Mouse (Mus musculus) embryonic facial prominence, embryonic 11.5 days (tissue): ENCODE data around the gene Nprl2. TPM values are rescaled to one million over a fixed set of nuclear protein-coding genes. Genes with fewer than 3 reads are reported as not detected.

Experiments
- ATAC-seq: fragments of 200-750 bp; cut with Nextera tagmentation; replicated peaks from 2 replicates; pipeline ENCODE4 v1.8.0; 2017; ENCODE audit warnings: low read depth; ENCODE audit not compliant: insufficient number of reproducible peaks, low FRiP score, low TSS enrichment
- DNase-seq: peaks from one replicate; pipeline ENCODE4 v3.0.0-alpha.2; 2015; ENCODE audit warnings: low spot score
- H3K27ac ChIP-seq: fragments of 300-500 bp; sonication (generic); replicated peaks from 2 replicates; pipeline ENCODE4 v1.5.1; 2014; ENCODE audit warnings: mild to moderate bottlenecking, low read depth, low read length, control low read depth
- H3K27me3 ChIP-seq: fragments of 300-500 bp; sonication (generic); 2 replicates; pipeline ENCODE4 v1.6.1; 2014; ENCODE audit warnings: mild to moderate bottlenecking, low read length, moderate library complexity, mixed read lengths; ENCODE audit not compliant: control insufficient read depth, insufficient read depth
- H3K36me3 ChIP-seq: fragments of 300-500 bp; sonication (generic); replicated peaks from 2 replicates; pipeline ENCODE4 v1.6.1; 2014; ENCODE audit warnings: low read depth, mild to moderate bottlenecking, low read length, moderate library complexity, mixed read lengths; ENCODE audit not compliant: control insufficient read depth, insufficient read depth
- H3K4me1 ChIP-seq: fragments of 300-500 bp; sonication (generic); 2 replicates; pipeline ENCODE4 v1.6.1; 2014; ENCODE audit warnings: low read length, mixed read lengths; ENCODE audit not compliant: control insufficient read depth, insufficient read depth
- H3K4me2 ChIP-seq: fragments of 300-500 bp; sonication (generic); 2 replicates; pipeline ENCODE4 v1.6.1; 2014; ENCODE audit warnings: low read depth, mild to moderate bottlenecking, control low read depth, low read length, moderate library complexity
- H3K4me3 ChIP-seq: fragments of 300-500 bp; sonication (generic); 2 replicates; pipeline ENCODE4 v1.5.1; 2014; ENCODE audit warnings: low read depth, low read length, control low read depth
- H3K9ac ChIP-seq: fragments of 300-500 bp; sonication (generic); replicated peaks from 2 replicates; pipeline ENCODE4 v1.6.1; 2014; ENCODE audit warnings: mild to moderate bottlenecking, control low read depth, low read length
- H3K9me3 ChIP-seq: fragments of 300-500 bp; sonication (generic); replicated peaks from 2 replicates; pipeline ENCODE4 v1.6.1; 2016; ENCODE audit warnings: mild to moderate bottlenecking, low read length, inconsistent platforms, mixed read lengths; ENCODE audit not compliant: control insufficient read depth
- WGBS: fragments of 180-500 bp; shearing (Covaris S2); extraction: QIAGEN DNeasy Blood & Tissue Kit; methylation state at CpG from one replicate; pipeline ENCODE4 v1.1.7; 2014; 5-methylcytosine and 5-hydroxymethylcytosine counted together
- polyA plus RNA-seq: library from polyadenylated mRNA; unstranded; fragments of >200 nt; fragmentation: Nextera tagmentation; extraction: Ambion mirVana; gene quantifications from 2 replicates; pipeline ENCODE4 v1.2.1, GENCODE M21; 2014

Nprl2 gene
- polyA plus RNA-seq, 1 experiment from 2014 or later, result 39.2 TPM

GRCm38 (mm10) chr9:107586504-107586903 is 44.5 kb downstream of the Nprl2 start:
- Histone ChIP-seq H3K9me3 (no peaks in the 10 kb centered on the region), H3K27ac (no peak overlapping the region), H3K4me3 (no peak overlapping the region), H3K4me1 (peaks cover 3% of the 10 kb centered on the region), H3K27me3 (no peaks in the 10 kb centered on the region), H3K4me2 (no peak overlapping the region), H3K36me3 (peaks cover 5% of the 10 kb centered on the region), H3K9ac (no peak overlapping the region)
- ATAC-seq (no peak), DNase-seq (no peak)
- 91% methylated on average over 5 of the region's 5 CpGs for WGBS

- 14% methylated on average over 46 of the region's 46 CpGs for WGBS
- Histone ChIP-seq H3K4me1 (peaks cover 3% of the 10 kb centered on the region), H3K27ac (no peak within 1 kb of the TSS), H3K4me2 (peak within 1 kb of the TSS; percentile 56), H3K27me3 (no peaks in the 10 kb centered on the region), H3K9me3 (no peaks in the 10 kb centered on the region), H3K4me3 (peak within 1 kb of the TSS; percentile 45), H3K9ac (peak within 1 kb of the TSS; percentile 22), H3K36me3 (peaks cover 5% of the 10 kb centered on the region)
- peak; percentile 95 for ATAC-seq
- DNase-seq, result peak; percentile 100
These were observed 45.2 kb downstream of the Nprl2 start, which contains the start of gene Ifrd2 for GRCm38 (mm10) chr9:107586974-107587832. TSS of gene Ifrd2 (plus strand) at chr9:107587642.

- Histone ChIP-seq H3K9me3 (no peaks in the 10 kb centered on the region), H3K4me2 (peak overlapping the region; percentile 56), H3K9ac (peak overlapping the region; percentile 22), H3K27me3 (no peaks in the 10 kb centered on the region), H3K27ac (no peak overlapping the region), H3K4me1 (peaks cover 3% of the 10 kb centered on the region), H3K36me3 (peaks cover 8% of the 10 kb centered on the region), H3K4me3 (peak overlapping the region; percentile 45)
- peak; percentile 64 for DNase-seq
- no peak for ATAC-seq
- WGBS, result 5% methylated on average over 33 of the region's 33 CpGs
These were observed 46.0 kb downstream of the Nprl2 start for GRCm38 (mm10) chr9:107587833-107588639.

GRCm38 (mm10) chr9:107590058-107590772 is 48.2 kb downstream of the Nprl2 start:
- H3K4me3 ChIP-seq, result no peak overlapping the region
- no peak overlapping the region for H3K27ac ChIP-seq
- no peaks in the 10 kb centered on the region for H3K27me3 ChIP-seq
- peaks cover 11% of the 10 kb centered on the region for H3K36me3 ChIP-seq
- no peak overlapping the region for H3K4me2 ChIP-seq
- DNase-seq (no peak), ATAC-seq (no peak)
- H3K9ac ChIP-seq, result no peak overlapping the region
- H3K4me1 ChIP-seq, result peaks cover 3% of the 10 kb centered on the region
- no peaks in the 10 kb centered on the region for H3K9me3 ChIP-seq
- 90% methylated on average over 25 of the region's 25 CpGs for WGBS

GRCm38 (mm10) chr9:107590773-107591060 is 48.7 kb downstream of the Nprl2 start:
- no peak overlapping the region for H3K9ac ChIP-seq
- DNase-seq (no peak), ATAC-seq (no peak)
- H3K4me3 ChIP-seq, result no peak overlapping the region
- H3K36me3 ChIP-seq, result peaks cover 11% of the 10 kb centered on the region
- H3K4me1 ChIP-seq, result peaks cover 3% of the 10 kb centered on the region
- H3K4me2 ChIP-seq, result no peak overlapping the region
- H3K27ac ChIP-seq, result no peak overlapping the region
- no peaks in the 10 kb centered on the region for H3K9me3 ChIP-seq
- no peaks in the 10 kb centered on the region for H3K27me3 ChIP-seq
- 99% methylated on average over 6 of the region's 6 CpGs for WGBS

GRCm38 (mm10) chr9:107593101-107593976 is 51.3 kb downstream of the Nprl2 start:
- Histone ChIP-seq H3K4me2 (no peak overlapping the region), H3K4me3 (no peak overlapping the region), H3K9me3 (no peaks in the 10 kb centered on the region), H3K27ac (no peak overlapping the region), H3K27me3 (no peaks in the 10 kb centered on the region), H3K9ac (no peak overlapping the region), H3K36me3 (peaks cover 11% of the 10 kb centered on the region), H3K4me1 (peaks cover 1% of the 10 kb centered on the region)
- no peak for ATAC-seq
- DNase-seq, result no peak
- 83% methylated on average over 11 of the region's 11 CpGs for WGBS

- 78% methylated on average over 8 of the region's 8 CpGs for WGBS
- Histone ChIP-seq H3K4me1 (no peaks in the 10 kb centered on the region), H3K27ac (no peak overlapping the region), H3K36me3 (peaks cover 11% of the 10 kb centered on the region), H3K4me2 (no peak overlapping the region), H3K27me3 (no peaks in the 10 kb centered on the region), H3K4me3 (no peak overlapping the region), H3K9me3 (no peaks in the 10 kb centered on the region), H3K9ac (no peak overlapping the region)
- ATAC-seq (no peak), DNase-seq (no peak)
These were observed 52.4 kb downstream of the Nprl2 start for GRCm38 (mm10) chr9:107594281-107595062.
